9 mouse cellular contexts compared by ENCODE assay signal in the genomic region with DNA sequence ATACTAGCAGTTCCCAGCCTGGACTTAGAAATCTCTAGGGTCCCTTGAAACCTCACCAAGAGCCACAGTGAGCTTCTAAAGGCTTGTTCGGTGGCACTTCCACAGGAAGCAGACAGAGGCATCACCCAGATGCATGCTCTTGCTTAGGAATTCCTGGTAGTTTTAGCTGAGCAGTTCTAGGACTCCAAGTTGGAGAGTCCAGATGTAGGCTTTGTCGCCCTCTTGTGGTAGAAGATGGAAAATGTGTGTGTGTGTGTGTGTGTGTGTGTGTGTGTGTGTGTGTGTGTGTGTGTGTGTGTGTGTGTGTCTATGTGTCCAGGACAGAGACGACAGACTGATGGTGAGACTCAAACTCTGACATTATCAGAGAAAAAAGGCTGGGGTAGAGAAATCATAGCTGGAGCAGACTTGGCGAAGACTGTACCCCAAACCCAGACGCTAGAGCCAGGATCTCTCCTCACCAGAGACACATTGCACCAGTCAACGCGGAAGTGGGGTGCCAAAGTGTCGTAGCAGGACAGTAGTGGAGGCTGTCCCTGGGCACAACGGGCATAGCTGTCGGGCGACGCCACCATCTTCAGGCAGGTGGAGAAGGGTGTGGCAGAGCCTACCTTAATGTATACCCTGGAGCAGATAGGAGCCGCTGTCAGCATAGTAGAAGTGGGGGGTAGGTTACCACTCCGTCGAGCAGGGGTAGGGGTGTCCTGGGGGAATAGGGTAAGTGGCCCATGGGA. TPM values are rescaled to one million over a fixed set of nuclear protein-coding genes. Genes with fewer than 3 reads are reported as not detected.
DNase-seq lines count a peak whose midpoint lies in the region; ATAC-seq and TF ChIP-seq lines count a peak whose summit lies in the region.
"Had no signal": no experiment of that assay in that cellular context is flagged by ENCODE, and none has a peak within 500 bp of the region (broad histone marks: within the 10 kb centered on the region; RNA-seq: fewer than 3 reads in every experiment).

No protein-coding gene starts in this region.

- no peaks in the 10 kb centered on the region for H3K27me3 ChIP-seq in Patski

- DNase-seq in cerebellum, adult 18-20 months: peak; percentile 61 to 78
- DNase-seq in cerebellum, adult 11 months: no peak
- no peak for DNase-seq in Patski (ENCODE audit: low read depth, low spot score)
- peak; percentile 79 for DNase-seq in embryo, embryonic 10 days (ENCODE audit: low spot score)
- peak; percentile 87 for DNase-seq in kidney, postnatal 14 days
- peak; percentile 91 for DNase-seq in lung, postnatal 10 days
- DNase-seq in right cerebral cortex, postnatal 10 days (ENCODE audit: low spot score in 2 of 2): peak; percentile 84 to 85

- CTCF ChIA-PET in Patski (lab: Charles Lee): interaction anchor here (0.7 to 3.5 kb wide), 12 partner anchors 8 to 135 kb away, joined by 3 to 23 read pairs (median 5); partner anchors contain the start of gene Ppp1r9b

- POLR2A ChIA-PET in Patski (lab: Charles Lee): interaction anchor here (0.6 kb wide), 1 partner anchor 92 kb away, joined by 4 read pairs; no protein-coding TSS in a partner anchor

- in situ Hi-C loops in Patski (cut with MboI; ENCODE audit: low pct_unique_long_range_greater_than_20kb): loop anchor here (5.0 kb wide), 1 partner anchor 33 kb away; the partner anchor contains the start of gene Col1a1

- ATAC-seq in Patski: no peak
- ATAC-seq in granulocyte monocyte progenitor cell, adult 5-6 weeks (replicated peaks; ENCODE audit: poor library complexity, severe bottlenecking): peak; percentile 54

- peak; percentile 77 for TF ChIP-seq CTCF in Patski (IDR thresholded peaks at IDR 0.05)

RNA-seq across cellular contexts. Expression of gene Hils1, which starts 3.0 kb away (rescaled TPM):
- polyA plus RNA-seq in Patski (2021): not detected
- not detected in 2 replicates for total RNA-seq in granulocyte monocyte progenitor cell, adult 5-6 weeks (2014; fragmentation: Nextera tagmentation)
- not detected in 2 replicates for total RNA-seq in granulocyte monocyte progenitor cell, adult 5-6 weeks (2017)
- total RNA-seq: left cerebral cortex, adult 8-10 months had no signal

RNA-seq across cellular contexts. Expression of gene Sgca, which starts 5.8 kb away (rescaled TPM):
- 0.47 TPM for polyA plus RNA-seq in Patski (2021)
- not detected in 2 replicates for total RNA-seq in granulocyte monocyte progenitor cell, adult 5-6 weeks (2014; fragmentation: Nextera tagmentation)
- total RNA-seq in granulocyte monocyte progenitor cell, adult 5-6 weeks (2017): not detected in 2 replicates

RNA-seq across cellular contexts. Expression of gene Ppp1r9b, which starts 20.5 kb away (rescaled TPM):
- 70.2 TPM for polyA plus RNA-seq in Patski (2021)
- 50.3 and 61.7 TPM in 2 replicates for total RNA-seq in granulocyte monocyte progenitor cell, adult 5-6 weeks (2014; fragmentation: Nextera tagmentation)
- 67.7 and 71.9 TPM in 2 replicates for total RNA-seq in granulocyte monocyte progenitor cell, adult 5-6 weeks (2017)

RNA-seq across cellular contexts. Expression of gene Col1a1, which starts 34.4 kb away (rescaled TPM):
- polyA plus RNA-seq in Patski (2021): 2.2 TPM
- not detected in 2 replicates for total RNA-seq in granulocyte monocyte progenitor cell, adult 5-6 weeks (2014; fragmentation: Nextera tagmentation)
- not detected in 2 replicates for total RNA-seq in granulocyte monocyte progenitor cell, adult 5-6 weeks (2017)

RNA-seq across cellular contexts. Expression of gene Samd14, which starts 39.3 kb away (rescaled TPM):
- polyA plus RNA-seq in Patski (2021): 32.3 TPM
- total RNA-seq in granulocyte monocyte progenitor cell, adult 5-6 weeks (2014; fragmentation: Nextera tagmentation): 0.34 and 0.49 TPM in 2 replicates
- 0.05 and 0.65 TPM in 2 replicates for total RNA-seq in granulocyte monocyte progenitor cell, adult 5-6 weeks (2017)

Comparison
In these comparisons a context has a peak if more than half of its experiments do, and no peak if none do; other contexts are left out.
1. DNase-seq: peak in cerebellum, adult 18-20 months (2 of 2), embryo, embryonic 10 days (single experiment), kidney, postnatal 14 days (single experiment), lung, postnatal 10 days (single experiment) and right cerebral cortex, postnatal 10 days (2 of 2); none in cerebellum, adult 11 months (single experiment) and Patski (single experiment).